Mouse (Mus musculus) neural tube, embryonic 15.5 days (tissue): ENCODE data around the gene Lmna. TPM values are rescaled to one million over a fixed set of nuclear protein-coding genes. Genes with fewer than 3 reads are reported as not detected.

Source experiments
- ATAC-seq: fragments of 200-750 bp; cut with Nextera tagmentation; 2 replicates; pipeline ENCODE4 v1.8.0; 2017; ENCODE audit warnings: mild to moderate bottlenecking, moderate TSS enrichment, moderate library complexity; ENCODE audit not compliant: low FRiP score
- H3K27ac ChIP-seq: fragments of 300-500 bp; sonication (generic); replicated peaks from 2 replicates; pipeline ENCODE4 v1.5.1; 2015; ENCODE audit warnings: mild to moderate bottlenecking, inconsistent platforms
- H3K27me3 ChIP-seq: fragments of 300-500 bp; sonication (generic); replicated peaks from 2 replicates; pipeline ENCODE4 v1.6.1; 2015; ENCODE audit warnings: inconsistent platforms
- H3K36me3 ChIP-seq: fragments of 300-500 bp; sonication (generic); 2 replicates; pipeline ENCODE4 v1.6.1; 2015; ENCODE audit warnings: inconsistent platforms
- H3K4me1 ChIP-seq: fragments of 300-500 bp; sonication (generic); 2 replicates; pipeline ENCODE4 v1.6.1; 2015; ENCODE audit warnings: inconsistent platforms
- H3K4me2 ChIP-seq: fragments of 300-500 bp; sonication (generic); 2 replicates; pipeline ENCODE4 v1.6.1; 2015; ENCODE audit warnings: inconsistent platforms, mild to moderate bottlenecking, moderate library complexity
- H3K4me3 ChIP-seq: fragments of 300-500 bp; sonication (generic); replicated peaks from 2 replicates; pipeline ENCODE4 v1.5.1; 2015; ENCODE audit warnings: mild to moderate bottlenecking, inconsistent platforms
- H3K9ac ChIP-seq: fragments of 300-500 bp; sonication (generic); replicated peaks from 2 replicates; pipeline ENCODE4 v1.6.1; 2015; ENCODE audit warnings: mild to moderate bottlenecking, inconsistent platforms
- H3K9me3 ChIP-seq: fragments of 300-500 bp; sonication (generic); replicated peaks from 2 replicates; pipeline ENCODE4 v1.6.1; 2016; ENCODE audit warnings: inconsistent platforms
- WGBS: fragments of 180-500 bp; shearing (Covaris S2); methylation state at CpG from one replicate; pipeline ENCODE4 v1.1.7; 2015; ENCODE audit warnings: mixed read lengths; 5-methylcytosine and 5-hydroxymethylcytosine counted together
- polyA plus RNA-seq: library from polyadenylated mRNA; unstranded; fragments of >200 nt; fragmentation: Nextera tagmentation; extraction: Ambion mirVana; gene quantifications from 2 replicates; pipeline ENCODE4 v1.2.1, GENCODE M21; 2015

Lmna gene
- 70.3 and 78.7 TPM in 2 replicates for polyA plus RNA-seq

DNA sequence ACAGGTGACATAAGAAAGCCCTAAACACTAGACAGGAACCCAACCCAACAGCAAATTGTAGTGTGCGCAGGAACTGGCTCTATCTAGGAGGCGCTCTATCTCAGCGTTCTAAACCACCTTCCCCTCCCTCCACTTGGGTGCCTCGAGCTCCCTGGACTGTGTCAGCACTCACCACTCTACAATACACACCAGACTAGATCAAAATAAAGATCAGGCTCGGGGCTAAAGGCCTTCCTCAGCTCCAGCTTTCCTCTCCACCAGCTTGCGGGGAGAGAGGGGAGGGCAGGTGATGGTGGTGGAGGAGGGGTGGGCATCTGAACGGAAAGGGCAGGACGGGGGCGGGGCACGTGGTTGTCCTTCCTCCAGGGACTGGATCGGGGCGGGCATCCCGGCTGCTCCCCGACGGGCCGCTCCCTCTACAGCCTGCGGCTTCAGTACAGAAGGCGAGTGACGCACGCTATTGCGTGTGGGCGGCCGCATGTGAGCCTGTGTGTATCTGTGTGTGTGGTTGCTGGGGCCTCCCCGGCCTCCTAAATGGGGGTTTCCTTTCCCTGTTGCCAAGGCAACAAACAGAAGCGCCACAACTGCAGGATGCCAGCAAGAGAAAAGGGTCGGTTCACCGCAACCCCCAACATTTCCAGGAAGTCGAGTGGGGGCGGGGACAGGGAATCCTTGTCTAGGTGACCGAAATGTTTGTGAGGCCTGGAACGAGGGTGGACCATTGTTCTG, at the start of gene Lmna:
Gene Lmna, minus strand, starts transcription at position 265 of the 729 bp plus-strand sequence.
- peak within 1 kb of the TSS; percentile 88 for H3K27ac ChIP-seq
- H3K27me3 ChIP-seq = no peaks in the 10 kb centered on the region; the same call in 1 of the 2 replicates
- no peaks in the 10 kb centered on the region for H3K36me3 ChIP-seq
- ATAC-seq = peak; percentile 94
- peak within 1 kb of the TSS; percentile 60 for H3K4me2 ChIP-seq
- H3K9ac ChIP-seq = peak within 1 kb of the TSS; percentile 46
- H3K4me1 ChIP-seq = peaks cover 39% of the 10 kb centered on the region
- no peaks in the 10 kb centered on the region for H3K9me3 ChIP-seq
- whole genome bisulfite sequencing = under 1% methylated on average over 31 of the region's 31 CpGs
- H3K4me3 ChIP-seq = peak within 1 kb of the TSS; percentile 39

DNA sequence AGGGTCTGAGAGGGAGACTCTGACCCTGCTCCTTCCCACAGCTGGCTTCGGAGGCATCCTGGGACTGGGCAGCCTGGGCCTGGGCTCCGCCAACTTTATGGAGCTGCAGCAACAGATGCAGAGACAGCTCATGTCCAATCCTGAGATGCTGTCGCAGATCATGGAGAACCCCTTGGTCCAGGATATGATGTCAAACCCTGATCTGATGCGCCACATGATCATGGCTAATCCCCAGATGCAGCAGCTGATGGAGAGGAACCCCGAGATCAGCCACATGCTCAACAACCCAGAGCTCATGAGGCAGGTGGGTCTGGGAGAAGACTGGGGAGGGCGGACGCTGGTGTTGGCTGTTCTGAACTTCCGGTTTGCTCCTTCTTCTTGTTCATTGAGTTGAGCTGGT, 46.9 kb upstream of the Lmna start:
- no peak overlapping the region for H3K9ac ChIP-seq
- peaks cover 60% of the 10 kb centered on the region for H3K36me3 ChIP-seq
- H3K4me3 ChIP-seq = no peak overlapping the region
- ATAC-seq = no peak
- H3K9me3 ChIP-seq = no peaks in the 10 kb centered on the region
- WGBS = 96% methylated on average over 8 of the region's 8 CpGs
- H3K4me1 ChIP-seq = peaks cover 27% of the 10 kb centered on the region
- no peak overlapping the region for H3K4me2 ChIP-seq
- no peaks in the 10 kb centered on the region for H3K27me3 ChIP-seq
- no peak overlapping the region for H3K27ac ChIP-seq

DNA sequence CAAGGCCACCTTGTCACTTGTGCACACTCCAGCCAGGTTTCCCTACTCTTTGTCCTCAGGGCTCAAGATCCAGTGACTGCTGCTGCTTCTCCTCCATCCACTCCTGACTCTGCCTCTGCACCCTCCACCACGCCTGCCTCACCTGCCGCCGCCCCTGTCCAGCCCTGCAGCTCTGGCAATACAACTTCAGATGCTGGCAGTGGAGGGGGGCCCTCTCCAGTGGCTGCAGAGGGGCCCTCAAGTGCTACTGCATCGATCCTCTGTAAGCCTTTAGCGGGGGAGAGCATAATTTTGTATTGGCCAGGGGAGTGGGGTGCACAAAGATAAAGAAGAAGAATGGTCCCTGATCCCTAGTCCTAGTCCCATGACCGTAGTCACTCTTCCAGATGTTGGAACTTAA, 46.0 kb upstream of the Lmna start:
- Histone ChIP-seq H3K36me3 (peaks cover 51% of the 10 kb centered on the region), H3K9ac (peak overlapping the region; percentile 29; the same call in 1 of the 2 replicates)
- 96% methylated on average over 6 of the region's 6 CpGs for WGBS

DNA sequence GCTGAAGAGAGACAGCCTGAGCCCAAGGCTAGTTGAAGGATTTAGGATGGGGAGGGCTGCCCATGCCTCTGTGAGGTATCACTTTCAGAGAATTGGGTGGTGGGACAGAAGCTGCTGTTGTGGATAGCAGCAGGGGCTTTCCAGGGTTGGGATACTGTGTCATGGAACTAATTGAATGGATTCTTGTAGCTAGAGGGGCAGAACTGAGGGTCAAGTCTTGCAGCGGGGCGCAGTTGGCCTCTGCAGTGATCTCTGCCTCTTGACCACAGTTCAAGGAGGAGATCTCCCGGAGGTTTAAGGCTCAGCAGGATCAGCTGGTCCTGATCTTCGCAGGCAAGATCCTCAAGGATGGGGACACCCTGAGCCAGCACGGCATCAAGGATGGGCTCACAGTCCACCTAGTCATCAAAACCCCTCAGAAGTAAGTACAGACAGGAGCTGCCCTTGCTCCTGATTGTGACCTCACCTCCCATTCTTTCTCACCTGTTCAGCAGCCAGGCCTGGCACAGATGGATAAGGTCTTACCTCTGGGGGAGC, 45.4 kb upstream of the Lmna start:
- peak overlapping the region; percentile 73 for H3K4me2 ChIP-seq
- WGBS = 91% methylated on average over 5 of the region's 5 CpGs
- H3K9ac ChIP-seq = peak overlapping the region; percentile 29
- H3K27ac ChIP-seq = no peak overlapping the region
- no peak for ATAC-seq
- peak overlapping the region; percentile 75; the same call in 1 of the 2 replicates for H3K4me3 ChIP-seq
- H3K27me3 ChIP-seq = no peaks in the 10 kb centered on the region
- H3K36me3 ChIP-seq = peaks cover 45% of the 10 kb centered on the region
- peaks cover 42% of the 10 kb centered on the region for H3K4me1 ChIP-seq
- H3K9me3 ChIP-seq = no peaks in the 10 kb centered on the region

More for the DNA sequence above, 46.0 kb upstream of the Lmna start:
- Histone ChIP-seq H3K9me3 (no peaks in the 10 kb centered on the region), H3K4me2 (0 out of 2 replicates have a peak overlapping the region, but pooled peaks have one; percentile 5), H3K27ac (no peak overlapping the region), H3K27me3 (no peaks in the 10 kb centered on the region), H3K4me3 (no peak overlapping the region), H3K4me1 (peaks cover 36% of the 10 kb centered on the region)
- no peak for ATAC-seq

DNA sequence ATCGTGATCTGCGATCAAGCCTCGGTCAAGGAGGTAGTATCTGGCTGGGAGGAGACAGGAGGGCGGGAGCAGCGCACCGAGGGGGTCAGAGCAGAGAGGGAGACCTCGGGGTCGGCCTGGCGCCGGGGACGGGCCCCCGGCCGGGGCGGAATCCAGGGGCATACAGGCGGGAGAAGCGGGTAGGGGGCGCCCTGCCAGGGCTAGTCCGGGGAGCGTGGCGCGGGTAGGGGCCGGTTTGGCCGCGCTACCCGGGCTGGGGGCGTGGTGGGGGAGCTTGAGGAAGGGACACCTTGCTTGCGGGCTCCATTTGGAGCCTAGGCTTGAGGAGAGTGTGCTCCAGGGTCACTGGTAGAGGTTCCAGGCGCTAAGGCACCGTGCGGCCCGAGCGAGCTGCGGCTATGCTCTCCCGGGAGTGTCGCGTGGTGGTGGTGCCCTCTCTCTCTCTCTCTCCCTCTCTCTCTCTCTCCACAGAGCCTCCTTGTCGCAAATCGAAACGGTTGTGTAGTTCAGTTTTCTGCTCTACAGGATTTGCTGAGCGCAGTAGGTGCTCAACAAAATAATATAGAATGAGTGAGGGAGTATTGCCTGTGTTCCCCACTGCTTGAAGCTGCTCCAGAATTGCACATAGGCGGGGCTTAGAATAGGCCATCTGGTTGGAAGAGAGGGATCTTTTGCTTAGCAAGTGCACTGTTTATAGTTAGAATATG, 44.3 kb upstream of the Lmna start:
- Histone ChIP-seq H3K4me3 (peak overlapping the region; percentile 75), H3K27me3 (no peaks in the 10 kb centered on the region), H3K9me3 (no peaks in the 10 kb centered on the region), H3K4me1 (peaks cover 43% of the 10 kb centered on the region), H3K4me2 (peak overlapping the region; percentile 73), H3K27ac (peak overlapping the region; percentile 95), H3K9ac (peak overlapping the region; percentile 90), H3K36me3 (peaks cover 34% of the 10 kb centered on the region)
- peak; percentile 37 for ATAC-seq
- under 1% methylated on average over 33 of the region's 41 CpGs for WGBS

- peaks cover 43% of the 10 kb centered on the region for H3K4me1 ChIP-seq
- H3K9ac ChIP-seq = peak within 1 kb of the TSS; percentile 90
- H3K36me3 ChIP-seq = peaks cover 29% of the 10 kb centered on the region
- peak within 1 kb of the TSS; percentile 73 for H3K4me2 ChIP-seq
- WGBS = under 1% methylated on average over 33 of the region's 37 CpGs
- ATAC-seq = peak; percentile 88
- H3K27ac ChIP-seq = peak within 1 kb of the TSS; percentile 95
- H3K9me3 ChIP-seq = no peaks in the 10 kb centered on the region
- peak within 1 kb of the TSS; percentile 75 for H3K4me3 ChIP-seq
- H3K27me3 ChIP-seq = no peaks in the 10 kb centered on the region
These were observed 43.7 kb upstream of the Lmna start, which contains the start of gene Ubqln4 for GRCm38 (mm10) chr3:88553525-88553879. Ubqln4 (plus strand) TSS chr3:88553758.

DNA sequence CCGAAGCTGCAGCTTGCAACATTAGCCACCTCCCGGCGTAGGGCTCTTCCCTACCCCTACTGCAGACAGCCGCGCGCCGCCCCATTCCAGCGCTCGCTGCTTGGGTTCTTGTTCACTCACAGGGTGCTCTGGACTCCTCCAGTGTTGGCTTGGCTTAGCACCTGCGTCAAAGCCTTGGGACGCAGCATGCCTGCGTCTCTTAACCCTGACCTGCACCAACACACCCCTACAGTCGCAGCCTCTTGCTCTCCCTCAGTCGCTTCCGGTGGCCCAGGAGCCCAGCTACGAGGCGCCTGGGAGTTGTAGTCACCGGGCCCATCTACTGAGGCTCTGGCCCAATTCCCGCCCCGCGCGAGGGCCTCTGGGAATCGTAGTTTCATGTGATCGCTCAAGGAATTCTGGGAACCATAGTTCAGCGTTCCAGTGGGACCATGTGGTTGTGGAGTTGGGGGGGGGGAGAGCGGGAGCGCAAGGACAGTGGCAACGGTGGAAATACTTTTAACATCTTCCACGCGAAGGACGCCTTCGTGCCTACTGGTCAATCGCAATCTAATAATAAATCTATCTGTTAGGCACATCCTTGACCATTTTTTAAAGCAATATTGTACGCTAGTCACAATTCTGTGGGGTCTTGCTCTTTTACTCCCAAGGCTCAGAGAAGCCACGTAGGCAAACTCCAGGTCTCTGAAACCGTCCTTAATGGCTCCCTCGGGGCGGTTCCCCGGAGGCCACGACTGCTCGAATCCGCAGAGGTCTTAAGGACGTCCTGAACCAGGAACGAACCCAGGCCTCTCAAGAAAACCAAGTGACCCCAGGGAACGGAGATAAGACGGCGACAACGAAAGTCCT, 43.1 kb upstream of the Lmna start, which contains the start of gene Lamtor2:
Gene Lamtor2, minus strand, starts transcription at position 399 of the 849 bp plus-strand sequence.
- H3K9ac ChIP-seq = peak within 1 kb of the TSS; percentile 90
- no peaks in the 10 kb centered on the region for H3K27me3 ChIP-seq
- peak within 1 kb of the TSS; percentile 73 for H3K4me2 ChIP-seq
- peaks cover 23% of the 10 kb centered on the region for H3K36me3 ChIP-seq
- peak within 1 kb of the TSS; percentile 75 for H3K4me3 ChIP-seq
- H3K27ac ChIP-seq = peak within 1 kb of the TSS; percentile 95
- ATAC-seq = peak; percentile 92
- H3K4me1 ChIP-seq = peaks cover 40% of the 10 kb centered on the region
- no peaks in the 10 kb centered on the region for H3K9me3 ChIP-seq
- WGBS = under 1% methylated on average over 48 of the region's 48 CpGs

- no peak for ATAC-seq
- peak overlapping the region; percentile 75 for H3K4me3 ChIP-seq
- whole genome bisulfite sequencing = 25% methylated on average over 16 of the region's 16 CpGs
- H3K36me3 ChIP-seq = peaks cover 17% of the 10 kb centered on the region
- H3K4me2 ChIP-seq = peak overlapping the region; percentile 73
- no peaks in the 10 kb centered on the region for H3K9me3 ChIP-seq
- peak overlapping the region; percentile 90 for H3K9ac ChIP-seq
- peaks cover 40% of the 10 kb centered on the region for H3K4me1 ChIP-seq
- H3K27me3 ChIP-seq = no peaks in the 10 kb centered on the region
- peak overlapping the region; percentile 95 for H3K27ac ChIP-seq
These were observed 42.4 kb upstream of the Lmna start for GRCm38 (mm10) chr3:88552082-88552645.

GRCm38 (mm10) chr3:88551586-88551985, 41.8 kb upstream of the Lmna start:
- H3K9me3 ChIP-seq = no peaks in the 10 kb centered on the region
- H3K9ac ChIP-seq = peak overlapping the region; percentile 90
- H3K27ac ChIP-seq = no peak overlapping the region
- no peaks in the 10 kb centered on the region for H3K27me3 ChIP-seq
- peak overlapping the region; percentile 73 for H3K4me2 ChIP-seq
- peak overlapping the region; percentile 75 for H3K4me3 ChIP-seq
- WGBS = 85% methylated on average over 4 of the region's 4 CpGs
- ATAC-seq = no peak
- peaks cover 11% of the 10 kb centered on the region for H3K36me3 ChIP-seq
- H3K4me1 ChIP-seq = peaks cover 40% of the 10 kb centered on the region

- H3K4me1 ChIP-seq = peaks cover 25% of the 10 kb centered on the region
- H3K9me3 ChIP-seq = no peaks in the 10 kb centered on the region
- ATAC-seq = no peak
- H3K36me3 ChIP-seq = no peaks in the 10 kb centered on the region
- no peak within 1 kb of the TSS for H3K4me3 ChIP-seq
- whole genome bisulfite sequencing = 48% methylated on average over 18 of the region's 18 CpGs
- H3K4me2 ChIP-seq = no peak within 1 kb of the TSS
- H3K27ac ChIP-seq = no peak within 1 kb of the TSS
- no peaks in the 10 kb centered on the region for H3K27me3 ChIP-seq
- no peak within 1 kb of the TSS for H3K9ac ChIP-seq
These were observed 38.6 kb upstream of the Lmna start, which contains the start of gene Rab25 for GRCm38 (mm10) chr3:88548180-88548917. Rab25 (minus strand) TSS chr3:88548300.
